8 mouse cellular contexts compared by ENCODE assay signal in the genomic region with DNA sequence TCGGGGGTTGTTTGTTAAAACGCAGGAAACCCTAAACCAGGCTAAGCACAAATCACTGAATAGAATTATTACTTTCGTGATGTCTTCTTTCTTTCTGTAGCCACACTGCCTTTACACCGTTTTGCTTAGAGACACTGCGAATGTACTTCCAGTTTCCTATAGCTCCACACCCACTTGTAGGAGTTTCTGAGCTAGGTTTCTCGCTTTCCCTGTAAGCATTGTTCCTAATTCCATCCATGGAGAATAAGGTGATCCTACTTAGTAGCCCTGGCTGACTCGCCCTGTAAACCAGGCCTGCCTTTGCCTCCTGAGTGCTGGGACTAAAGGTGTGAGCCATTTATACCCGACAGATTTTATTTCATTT. TPM values are rescaled to one million over a fixed set of nuclear protein-coding genes. Genes with fewer than 3 reads are reported as not detected.
DNase-seq lines count a peak whose midpoint lies in the region; ATAC-seq and TF ChIP-seq lines count a peak whose summit lies in the region.

No protein-coding gene starts in this region.

- peak overlapping the region; percentile 60 for H3K4me2 ChIP-seq in kidney, embryonic 16.5 days (replicated peaks; ENCODE audit: low read depth, low read length)
- H3K4me2 ChIP-seq in embryonic facial prominence, embryonic 11.5 days (ENCODE audit: low read depth, low read length): no peak overlapping the region
- H3K4me2 ChIP-seq in hindbrain, postnatal 0 days (ENCODE audit: low read depth, low read length): peak overlapping the region; percentile 60
- H3K4me2 ChIP-seq in midbrain, embryonic 15.5 days: peak overlapping the region; percentile 51

- peak overlapping the region; percentile 73 for H3K9ac ChIP-seq in kidney, embryonic 16.5 days (replicated peaks; ENCODE audit: low read length)
- peak overlapping the region; percentile 30; the same call in 1 of the 2 replicates for H3K9ac ChIP-seq in embryonic facial prominence, embryonic 11.5 days (replicated peaks; ENCODE audit: low read length)
- H3K9ac ChIP-seq in hindbrain, postnatal 0 days (replicated peaks; ENCODE audit: low read length): no peak overlapping the region
- no peak overlapping the region for H3K9ac ChIP-seq in midbrain, embryonic 15.5 days

- no peak for DNase-seq in kidney, adult 9 months
- DNase-seq in embryonic facial prominence, embryonic 11.5 days (ENCODE audit: low spot score): no peak
- DNase-seq in hindbrain, postnatal 0 days (ENCODE audit: low spot score): no peak
- DNase-seq in frontal cortex, postnatal 14 days (ENCODE audit: low spot score in 2 of 2): no peak
- DNase-seq in cerebellum, adult 18-20 months: no peak
- no peak for DNase-seq in thymus, postnatal 36 days

- 25% methylated on average over 8 of the region's 8 CpGs for WGBS in kidney, embryonic 16.5 days
- WGBS in embryonic facial prominence, embryonic 11.5 days: 22% methylated on average over 8 of the region's 8 CpGs
- WGBS in hindbrain, postnatal 0 days: 31% methylated on average over 8 of the region's 8 CpGs
- 25% methylated on average over 8 of the region's 8 CpGs for WGBS in midbrain, embryonic 15.5 days

- ATAC-seq in kidney, embryonic 16.5 days (ENCODE audit: low FRiP score, low TSS enrichment): 0 out of 2 replicates have a peak, but pooled peaks have one; percentile 10
- peak; percentile 46; the same call in 1 of the 2 replicates for ATAC-seq in embryonic facial prominence, embryonic 11.5 days (replicated peaks; ENCODE audit: insufficient number of reproducible peaks, low FRiP score, low TSS enrichment, low read depth)
- ATAC-seq in hindbrain, postnatal 0 days: peak; percentile 52
- peak; percentile 52 for ATAC-seq in midbrain, embryonic 15.5 days (replicated peaks)

- H3K27ac ChIP-seq in kidney, embryonic 16.5 days (ENCODE audit: low read length): peak overlapping the region; percentile 53; the same call in 1 of the 2 replicates
- H3K27ac ChIP-seq in embryonic facial prominence, embryonic 11.5 days (replicated peaks; ENCODE audit: low read depth, low read length): no peak overlapping the region
- peak overlapping the region; percentile 71; the same call in 1 of the 2 replicates for H3K27ac ChIP-seq in hindbrain, postnatal 0 days
- H3K27ac ChIP-seq in midbrain, embryonic 15.5 days: peak overlapping the region; percentile 82; the same call in 1 of the 2 replicates

- peaks cover 6% of the 10 kb centered on the region; the same call in 1 of the 2 replicates for H3K4me1 ChIP-seq in kidney, embryonic 16.5 days (ENCODE audit: insufficient read depth, low read length)
- no peaks in the 10 kb centered on the region for H3K4me1 ChIP-seq in embryonic facial prominence, embryonic 11.5 days (ENCODE audit: control insufficient read depth, insufficient read depth, low read length)
- no peaks in the 10 kb centered on the region for H3K4me1 ChIP-seq in hindbrain, postnatal 0 days (ENCODE audit: insufficient read depth, low read length)
- H3K4me1 ChIP-seq in midbrain, embryonic 15.5 days: peaks cover 7% of the 10 kb centered on the region; the same call in 1 of the 2 replicates

- peaks cover 17% of the 10 kb centered on the region for H3K27me3 ChIP-seq in kidney, embryonic 16.5 days (ENCODE audit: insufficient read depth, low read length)
- H3K27me3 ChIP-seq in embryonic facial prominence, embryonic 11.5 days (ENCODE audit: control insufficient read depth, insufficient read depth, low read length): peaks cover 2% of the 10 kb centered on the region; the same call in 1 of the 2 replicates
- no peaks in the 10 kb centered on the region for H3K27me3 ChIP-seq in hindbrain, postnatal 0 days (ENCODE audit: insufficient read depth, low read length)
- H3K27me3 ChIP-seq in midbrain, embryonic 15.5 days (replicated peaks): peaks cover 18% of the 10 kb centered on the region

- TF ChIP-seq CTCF in hindbrain, postnatal 0 days (IDR thresholded peaks at IDR 0.05; ENCODE audit: low read depth): no peak

- H3K4me3 ChIP-seq in kidney, embryonic 16.5 days (ENCODE audit: low read length): peak overlapping the region; percentile 63
- H3K4me3 ChIP-seq in embryonic facial prominence, embryonic 11.5 days (ENCODE audit: low read depth, low read length): no peak overlapping the region
- peak overlapping the region; percentile 53 for H3K4me3 ChIP-seq in hindbrain, postnatal 0 days (ENCODE audit: low read length)
- peak overlapping the region; percentile 57 for H3K4me3 ChIP-seq in midbrain, embryonic 15.5 days

- no peaks in the 10 kb centered on the region for H3K9me3 ChIP-seq in kidney, embryonic 16.5 days (ENCODE audit: low read length)
- no peaks in the 10 kb centered on the region for H3K9me3 ChIP-seq in embryonic facial prominence, embryonic 11.5 days (replicated peaks; ENCODE audit: control insufficient read depth, low read length)
- H3K9me3 ChIP-seq in hindbrain, postnatal 0 days (ENCODE audit: low read length): no peaks in the 10 kb centered on the region
- H3K9me3 ChIP-seq in midbrain, embryonic 15.5 days: no peaks in the 10 kb centered on the region

- H3K36me3 ChIP-seq in kidney, embryonic 16.5 days (ENCODE audit: insufficient read depth, low read length): no peaks in the 10 kb centered on the region
- H3K36me3 ChIP-seq in embryonic facial prominence, embryonic 11.5 days (replicated peaks; ENCODE audit: control insufficient read depth, insufficient read depth, low read depth, low read length): no peaks in the 10 kb centered on the region
- no peaks in the 10 kb centered on the region for H3K36me3 ChIP-seq in hindbrain, postnatal 0 days (ENCODE audit: insufficient read depth, low read length)
- no peaks in the 10 kb centered on the region for H3K36me3 ChIP-seq in midbrain, embryonic 15.5 days (replicated peaks)

RNA-seq across cellular contexts. Expression of gene Kantr, which starts 0.4 kb away (rescaled TPM):
- 14.3 and 17.6 TPM in 2 replicates for polyA plus RNA-seq in kidney, embryonic 16.5 days (2015; fragmentation: Nextera tagmentation; extraction: Ambion mirVana)
- 15.2 and 20.8 TPM in 2 replicates for polyA plus RNA-seq in embryonic facial prominence, embryonic 11.5 days (2014; fragmentation: Nextera tagmentation; extraction: Ambion mirVana)
- 6.8 and 21.7 TPM in 2 replicates for total RNA-seq in hindbrain, postnatal 0 days (2014; rRNA removed)
- 21.3 and 22.7 TPM in 2 replicates for polyA plus RNA-seq in hindbrain, postnatal 0 days (2015; fragmentation: Nextera tagmentation; extraction: Ambion mirVana)
- polyA plus RNA-seq in midbrain, embryonic 15.5 days (2015; fragmentation: Nextera tagmentation; extraction: Ambion mirVana): 33.3 and 38.9 TPM in 2 replicates

RNA-seq across cellular contexts. Expression of gene Tspyl2, which starts 14.6 kb away (rescaled TPM):
- 31.1 and 35.9 TPM in 2 replicates for polyA plus RNA-seq in kidney, embryonic 16.5 days (2015; fragmentation: Nextera tagmentation; extraction: Ambion mirVana)
- polyA plus RNA-seq in embryonic facial prominence, embryonic 11.5 days (2014; fragmentation: Nextera tagmentation; extraction: Ambion mirVana): 24.7 and 25.2 TPM in 2 replicates
- total RNA-seq in hindbrain, postnatal 0 days (2014; rRNA removed): 21.3 and 27.4 TPM in 2 replicates
- 46.4 and 52.0 TPM in 2 replicates for polyA plus RNA-seq in hindbrain, postnatal 0 days (2015; fragmentation: Nextera tagmentation; extraction: Ambion mirVana)
- 58.7 and 60.4 TPM in 2 replicates for polyA plus RNA-seq in midbrain, embryonic 15.5 days (2015; fragmentation: Nextera tagmentation; extraction: Ambion mirVana)

RNA-seq across cellular contexts. Expression of gene Gpr173, which starts 40.8 kb away (rescaled TPM):
- polyA plus RNA-seq in kidney, embryonic 16.5 days (2015; fragmentation: Nextera tagmentation; extraction: Ambion mirVana): 3.8 and 6.0 TPM in 2 replicates
- polyA plus RNA-seq in embryonic facial prominence, embryonic 11.5 days (2014; fragmentation: Nextera tagmentation; extraction: Ambion mirVana): 5.2 and 6.4 TPM in 2 replicates
- 28.6 and 30.1 TPM in 2 replicates for total RNA-seq in hindbrain, postnatal 0 days (2014; rRNA removed)
- polyA plus RNA-seq in hindbrain, postnatal 0 days (2015; fragmentation: Nextera tagmentation; extraction: Ambion mirVana): 5.4 and 6.8 TPM in 2 replicates
- 11.1 and 13.6 TPM in 2 replicates for polyA plus RNA-seq in midbrain, embryonic 15.5 days (2015; fragmentation: Nextera tagmentation; extraction: Ambion mirVana)

Comparison
In these comparisons a context has a peak if more than half of its experiments do, and no peak if none do; other contexts are left out.
1. H3K9ac ChIP-seq: peak in kidney, embryonic 16.5 days (single experiment) and embryonic facial prominence, embryonic 11.5 days (single experiment); none in hindbrain, postnatal 0 days (single experiment) and midbrain, embryonic 15.5 days (single experiment).
2. Peak in every context shown above with its lines, with median percentiles within 50 percentile points of each other: ATAC-seq.